Mouse (Mus musculus) retina, embryonic 14.5 days (tissue): ENCODE measurements around the gene Igsf9.

Source experiments
- DNase-seq: peaks from one replicate; pipeline ENCODE4 v3.0.0-alpha.2; 2015; ENCODE audit warnings: low spot score

Igsf9 gene

GRCm38 (mm10) chr1:172497428-172497827, 15.8 kb downstream of the Igsf9 start:
- no peak for DNase-seq

- DNase-seq, result peak; percentile 71
These were observed 18.3 kb downstream of the Igsf9 start, which contains the start of gene Tagln2 for GRCm38 (mm10) chr1:172499765-172500441. Gene Tagln2, plus strand, starts transcription at chr1:172500047.

GRCm38 (mm10) chr1:172500451-172501370, 19.1 kb downstream of the Igsf9 start:
- DNase-seq, result no peak

GRCm38 (mm10) chr1:172501371-172502144, 20.0 kb downstream of the Igsf9 start:
- DNase-seq, result no peak

GRCm38 (mm10) chr1:172502145-172503110, 20.8 kb downstream of the Igsf9 start:
- no peak for DNase-seq

GRCm38 (mm10) chr1:172503111-172503997, 21.8 kb downstream of the Igsf9 start:
- no peak for DNase-seq

- DNase-seq, result no peak
These were observed 23.2 kb downstream of the Igsf9 start for GRCm38 (mm10) chr1:172504756-172505155.

- no peak for DNase-seq
These were observed 25.4 kb downstream of the Igsf9 start for GRCm38 (mm10) chr1:172507001-172507400.

- no peak for DNase-seq
These were observed 26.1 kb downstream of the Igsf9 start for GRCm38 (mm10) chr1:172507701-172508100.

GRCm38 (mm10) chr1:172508172-172508571, 26.6 kb downstream of the Igsf9 start:
- DNase-seq, result no peak

- no peak for DNase-seq
These were observed 27.6 kb downstream of the Igsf9 start for GRCm38 (mm10) chr1:172509235-172509634.

GRCm38 (mm10) chr1:172509983-172510382, 28.4 kb downstream of the Igsf9 start:
- DNase-seq, result no peak

GRCm38 (mm10) chr1:172510421-172510972, 28.9 kb downstream of the Igsf9 start:
- DNase-seq, result no peak

GRCm38 (mm10) chr1:172512962-172513361, 31.4 kb downstream of the Igsf9 start:
- no peak for DNase-seq

GRCm38 (mm10) chr1:172513525-172514212, 32.1 kb downstream of the Igsf9 start:
- no peak for DNase-seq

GRCm38 (mm10) chr1:172514213-172514529, 32.6 kb downstream of the Igsf9 start:
- DNase-seq, result no peak

GRCm38 (mm10) chr1:172514551-172515268, 33.1 kb downstream of the Igsf9 start:
- DNase-seq, result no peak

- DNase-seq, result no peak
These were observed 33.8 kb downstream of the Igsf9 start for GRCm38 (mm10) chr1:172515396-172515795.

- no peak for DNase-seq
These were observed 36.4 kb downstream of the Igsf9 start for GRCm38 (mm10) chr1:172518013-172518412.
